Mouse (Mus musculus) bone marrow macrophage, adult 2 months (primary cell): ENCODE results near the gene Pax4.

Experiments used
- CTCF ChIP-seq: IDR thresholded peaks from 2 replicates; pipeline ENCODE4 v1.5.1; 2012; ENCODE audit warnings: low read depth, mild to moderate bottlenecking, low read length, moderate library complexity
- POLR2A ChIP-seq: IDR thresholded peaks from 2 replicates; pipeline ENCODE4 v1.6.1; 2012; ENCODE audit warnings: mild to moderate bottlenecking, low read depth, low read length, borderline replicate concordance

DNA sequence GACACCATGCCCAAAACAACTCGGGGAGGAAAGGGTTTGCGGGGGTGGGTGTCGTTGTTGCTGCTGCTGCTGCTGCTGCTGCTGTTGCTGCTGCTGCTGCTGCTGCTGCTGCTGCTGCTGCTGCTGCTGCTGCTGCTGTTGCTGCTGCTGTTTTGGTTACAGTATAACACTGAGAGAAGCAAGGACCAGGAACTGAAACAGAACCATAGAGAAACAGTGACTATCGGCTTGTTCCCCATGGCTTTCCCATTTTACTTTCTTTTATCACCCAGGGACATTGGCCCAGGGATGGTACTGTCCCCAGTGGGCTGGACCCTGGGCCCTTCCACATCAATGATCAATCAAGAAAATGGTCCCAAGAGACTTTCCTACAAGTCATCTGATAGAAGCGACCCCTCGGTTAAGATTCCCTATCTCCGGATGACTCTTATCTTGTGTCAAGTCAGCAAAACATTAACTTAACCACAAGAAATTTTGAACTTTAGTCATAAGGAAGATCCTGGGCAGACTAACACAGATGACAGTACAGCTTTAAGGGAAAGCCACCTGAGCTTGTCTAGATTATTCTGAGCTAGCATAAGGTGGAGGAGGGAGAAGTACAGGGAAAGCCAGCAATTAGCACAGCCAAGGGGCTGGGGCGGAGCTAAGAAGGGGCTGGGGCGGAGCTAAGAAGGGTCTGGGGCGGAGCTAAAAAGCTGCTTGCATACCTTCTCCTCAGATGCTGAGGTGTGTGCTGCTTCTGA lies 18.2 kb downstream of the Pax4 start:
- TF ChIP-seq CTCF (no peak), POLR2A (no peak)
